Mouse (Mus musculus): ENCODE results near the gene Nalcn. TPM values are rescaled to one million over a fixed set of nuclear protein-coding genes. Genes with fewer than 3 reads are reported as not detected.

Nalcn gene
- polyA plus RNA-seq, 1 experiment from 2014 or later: 17.6 TPM

GRCm38 (mm10) chr14:123533000-123533399 is 93.9 kb downstream of the Nalcn start:
- Histone ChIP-seq H3K27me3 (ENCODE audit: control insufficient read depth, insufficient read depth, low read depth, low read length) (no peaks in the 10 kb centered on the region), H3K4me1 (ENCODE audit: control insufficient read depth, insufficient read depth, low read length) (no peaks in the 10 kb centered on the region), H3K36me3 (ENCODE audit: control insufficient read depth, insufficient read depth, low read length) (no peaks in the 10 kb centered on the region), H3K4me2 (ENCODE audit: low read length) (no peak overlapping the region), H3K27ac (ENCODE audit: low read length) (no peak overlapping the region), H3K9ac (ENCODE audit: low read depth, low read length) (no peak overlapping the region), H3K4me3 (ENCODE audit: low read depth, low read length) (no peak overlapping the region), H3K9me3 (replicated peaks; ENCODE audit: control insufficient read depth, low read length, poor library complexity, severe bottlenecking) (no peaks in the 10 kb centered on the region)
- WGBS: 97% methylated on average over 1 of the region's 1 CpGs
- ATAC-seq: no peak

GRCm38 (mm10) chr14:123531271-123531670 is 95.7 kb downstream of the Nalcn start:
- WGBS: 10% methylated on average over 1 of the region's 1 CpGs
- no peaks in the 10 kb centered on the region for H3K36me3 ChIP-seq (ENCODE audit: control insufficient read depth, insufficient read depth, low read length)
- no peaks in the 10 kb centered on the region for H3K9me3 ChIP-seq (replicated peaks; ENCODE audit: control insufficient read depth, low read length, poor library complexity, severe bottlenecking)
- no peak overlapping the region for H3K4me2 ChIP-seq (ENCODE audit: low read length)
- no peak for ATAC-seq
- H3K27ac ChIP-seq (ENCODE audit: low read length): no peak overlapping the region
- no peak overlapping the region for H3K9ac ChIP-seq (ENCODE audit: low read depth, low read length)
- no peaks in the 10 kb centered on the region for H3K27me3 ChIP-seq (ENCODE audit: control insufficient read depth, insufficient read depth, low read depth, low read length)
- no peaks in the 10 kb centered on the region for H3K4me1 ChIP-seq (ENCODE audit: control insufficient read depth, insufficient read depth, low read length)
- H3K4me3 ChIP-seq (ENCODE audit: low read depth, low read length): no peak overlapping the region

GRCm38 (mm10) chr14:123529143-123529542 is 97.8 kb downstream of the Nalcn start:
- Histone ChIP-seq H3K27me3 (ENCODE audit: control insufficient read depth, insufficient read depth, low read depth, low read length) (no peaks in the 10 kb centered on the region), H3K4me3 (ENCODE audit: low read depth, low read length) (no peak overlapping the region), H3K4me2 (ENCODE audit: low read length) (no peak overlapping the region), H3K9me3 (replicated peaks; ENCODE audit: control insufficient read depth, low read length, poor library complexity, severe bottlenecking) (no peaks in the 10 kb centered on the region), H3K9ac (ENCODE audit: low read depth, low read length) (no peak overlapping the region), H3K4me1 (ENCODE audit: control insufficient read depth, insufficient read depth, low read length) (no peaks in the 10 kb centered on the region), H3K27ac (ENCODE audit: low read length) (no peak overlapping the region), H3K36me3 (ENCODE audit: control insufficient read depth, insufficient read depth, low read length) (no peaks in the 10 kb centered on the region)
- ATAC-seq: no peak

- peak overlapping the region; percentile 88 for H3K27ac ChIP-seq (ENCODE audit: low read length)
- peaks cover 20% of the 10 kb centered on the region for H3K4me1 ChIP-seq (ENCODE audit: control insufficient read depth, insufficient read depth, low read length)
- H3K36me3 ChIP-seq (ENCODE audit: control insufficient read depth, insufficient read depth, low read length): 0 out of 2 replicates have a peak, but pooled peaks cover 3% of the 10 kb centered on the region
- ATAC-seq: peak; percentile 99
- peak overlapping the region; percentile 31 for H3K4me2 ChIP-seq (ENCODE audit: low read length)
- H3K4me3 ChIP-seq (ENCODE audit: low read depth, low read length): no peak overlapping the region
- no peaks in the 10 kb centered on the region for H3K9me3 ChIP-seq (replicated peaks; ENCODE audit: control insufficient read depth, low read length, poor library complexity, severe bottlenecking)
- 8% methylated on average over 8 of the region's 8 CpGs for whole genome bisulfite sequencing
- H3K27me3 ChIP-seq (ENCODE audit: control insufficient read depth, insufficient read depth, low read depth, low read length): no peaks in the 10 kb centered on the region
- H3K9ac ChIP-seq (ENCODE audit: low read depth, low read length): 0 out of 2 replicates have a peak overlapping the region, but pooled peaks have one; percentile 25
Observed at GRCm38 (mm10) chr14:123513376-123514141, 113.4 kb downstream of the Nalcn start.

- no peak overlapping the region for H3K4me3 ChIP-seq (ENCODE audit: low read depth, low read length)
- peak overlapping the region; percentile 88 for H3K27ac ChIP-seq (ENCODE audit: low read length)
- no peak overlapping the region; the same call in 1 of the 2 replicates for H3K4me2 ChIP-seq (ENCODE audit: low read length)
- H3K36me3 ChIP-seq (ENCODE audit: control insufficient read depth, insufficient read depth, low read length): 0 out of 2 replicates have a peak, but pooled peaks cover 3% of the 10 kb centered on the region
- H3K4me1 ChIP-seq (ENCODE audit: control insufficient read depth, insufficient read depth, low read length): peaks cover 20% of the 10 kb centered on the region
- no peak overlapping the region for H3K9ac ChIP-seq (ENCODE audit: low read depth, low read length)
- 32% methylated on average over 2 of the region's 2 CpGs for WGBS
- peak; percentile 70 for ATAC-seq
- no peaks in the 10 kb centered on the region for H3K27me3 ChIP-seq (ENCODE audit: control insufficient read depth, insufficient read depth, low read depth, low read length)
- no peaks in the 10 kb centered on the region for H3K9me3 ChIP-seq (replicated peaks; ENCODE audit: control insufficient read depth, low read length, poor library complexity, severe bottlenecking)
Observed at GRCm38 (mm10) chr14:123512923-123513322, 114.0 kb downstream of the Nalcn start.

- Histone ChIP-seq H3K27me3 (ENCODE audit: control insufficient read depth, insufficient read depth, low read depth, low read length) (no peaks in the 10 kb centered on the region), H3K4me1 (ENCODE audit: control insufficient read depth, insufficient read depth, low read length) (no peaks in the 10 kb centered on the region), H3K4me3 (ENCODE audit: low read depth, low read length) (no peak overlapping the region), H3K27ac (ENCODE audit: low read length) (no peak overlapping the region), H3K4me2 (ENCODE audit: low read length) (no peak overlapping the region), H3K9ac (ENCODE audit: low read depth, low read length) (no peak overlapping the region), H3K36me3 (ENCODE audit: control insufficient read depth, insufficient read depth, low read length) (no peaks in the 10 kb centered on the region), H3K9me3 (replicated peaks; ENCODE audit: control insufficient read depth, low read length, poor library complexity, severe bottlenecking) (no peaks in the 10 kb centered on the region)
- ATAC-seq: 0 out of 2 replicates have a peak, but pooled peaks have one; percentile 14
Observed at GRCm38 (mm10) chr14:123495544-123495943, 131.4 kb downstream of the Nalcn start.

GRCm38 (mm10) chr14:123488575-123489207 is 138.3 kb downstream of the Nalcn start:
- no peak overlapping the region for H3K4me3 ChIP-seq (ENCODE audit: low read depth, low read length)
- H3K4me1 ChIP-seq (ENCODE audit: control insufficient read depth, insufficient read depth, low read length): no peaks in the 10 kb centered on the region
- no peaks in the 10 kb centered on the region; the same call in 1 of the 2 replicates for H3K27me3 ChIP-seq (ENCODE audit: control insufficient read depth, insufficient read depth, low read depth, low read length)
- H3K36me3 ChIP-seq (ENCODE audit: control insufficient read depth, insufficient read depth, low read length): no peaks in the 10 kb centered on the region
- H3K27ac ChIP-seq (ENCODE audit: low read length): no peak overlapping the region
- H3K9me3 ChIP-seq (replicated peaks; ENCODE audit: control insufficient read depth, low read length, poor library complexity, severe bottlenecking): no peaks in the 10 kb centered on the region
- WGBS: 44% methylated on average over 1 of the region's 1 CpGs
- ATAC-seq: no peak
- no peak overlapping the region for H3K4me2 ChIP-seq (ENCODE audit: low read length)
- H3K9ac ChIP-seq (ENCODE audit: low read depth, low read length): no peak overlapping the region

- no peak overlapping the region for H3K27ac ChIP-seq (ENCODE audit: low read length)
- H3K9me3 ChIP-seq (replicated peaks; ENCODE audit: control insufficient read depth, low read length, poor library complexity, severe bottlenecking): no peaks in the 10 kb centered on the region
- H3K9ac ChIP-seq (ENCODE audit: low read depth, low read length): no peak overlapping the region
- H3K4me1 ChIP-seq (ENCODE audit: control insufficient read depth, insufficient read depth, low read length): no peaks in the 10 kb centered on the region
- WGBS: 75% methylated on average over 1 of the region's 1 CpGs
- no peak overlapping the region for H3K4me3 ChIP-seq (ENCODE audit: low read depth, low read length)
- H3K36me3 ChIP-seq (ENCODE audit: control insufficient read depth, insufficient read depth, low read length): 0 out of 2 replicates have a peak, but pooled peaks cover 2% of the 10 kb centered on the region
- no peak for ATAC-seq
- H3K4me2 ChIP-seq (ENCODE audit: low read length): no peak overlapping the region
- no peaks in the 10 kb centered on the region for H3K27me3 ChIP-seq (ENCODE audit: control insufficient read depth, insufficient read depth, low read depth, low read length)
Observed at GRCm38 (mm10) chr14:123462026-123462425, 164.9 kb downstream of the Nalcn start.

GRCm38 (mm10) chr14:123446031-123446430 is 180.9 kb downstream of the Nalcn start:
- Histone ChIP-seq H3K4me1 (ENCODE audit: control insufficient read depth, insufficient read depth, low read length) (no peaks in the 10 kb centered on the region), H3K27ac (ENCODE audit: low read length) (no peak overlapping the region), H3K4me2 (ENCODE audit: low read length) (no peak overlapping the region), H3K36me3 (ENCODE audit: control insufficient read depth, insufficient read depth, low read length) (no peaks in the 10 kb centered on the region), H3K9ac (ENCODE audit: low read depth, low read length) (no peak overlapping the region), H3K9me3 (replicated peaks; ENCODE audit: control insufficient read depth, low read length, poor library complexity, severe bottlenecking) (no peaks in the 10 kb centered on the region), H3K4me3 (ENCODE audit: low read depth, low read length) (no peak overlapping the region), H3K27me3 (ENCODE audit: control insufficient read depth, insufficient read depth, low read depth, low read length) (no peaks in the 10 kb centered on the region)
- ATAC-seq: no peak
- 84% methylated on average over 1 of the region's 1 CpGs for WGBS
